Comparison of ENCODE assay signal across 9 mouse cellular contexts in genomic region chr10:127616261-127616679, GRCm38 (mm10). TPM values are rescaled to one million over a fixed set of nuclear protein-coding genes. Genes with fewer than 3 reads are reported as not detected.
DNase-seq lines count a peak whose midpoint lies in the region; ATAC-seq lines count a peak whose summit lies in the region.
"Had no signal": no experiment of that assay in that cellular context is flagged by ENCODE, and none has a peak within 500 bp of the region (broad histone marks: within the 10 kb centered on the region; RNA-seq: fewer than 3 reads in every experiment).

No protein-coding gene starts in this region.

- H3K27ac ChIP-seq in heart, embryonic 12.5 days (ENCODE audit: poor library complexity, severe bottlenecking): peak overlapping the region; percentile 75
- H3K27ac ChIP-seq in embryonic facial prominence, embryonic 11.5 days (replicated peaks; ENCODE audit: low read depth, low read length): peak overlapping the region; percentile 88
- peak overlapping the region; percentile 69 for H3K27ac ChIP-seq in liver, embryonic 13.5 days

- no peaks in the 10 kb centered on the region for H3K9me3 ChIP-seq in heart, embryonic 12.5 days (replicated peaks)
- H3K9me3 ChIP-seq in embryonic facial prominence, embryonic 11.5 days (replicated peaks; ENCODE audit: control insufficient read depth, low read length): no peaks in the 10 kb centered on the region
- no peaks in the 10 kb centered on the region for H3K9me3 ChIP-seq in liver, embryonic 13.5 days (replicated peaks)

- no peaks in the 10 kb centered on the region for H3K27me3 ChIP-seq in heart, embryonic 12.5 days (replicated peaks)
- H3K27me3 ChIP-seq in embryonic facial prominence, embryonic 11.5 days (ENCODE audit: control insufficient read depth, insufficient read depth, low read length): no peaks in the 10 kb centered on the region
- H3K27me3 ChIP-seq in liver, embryonic 13.5 days: peaks cover 67% of the 10 kb centered on the region

- DNase-seq in heart, postnatal 25 days (ENCODE audit: low spot score): no peak
- peak; percentile 81 for DNase-seq in 3T3-L1 (ENCODE audit: low read depth, low spot score)
- peak; percentile 31 for DNase-seq in embryonic facial prominence, embryonic 11.5 days (ENCODE audit: low spot score)
- no peak for DNase-seq in liver, embryonic 13.5 days
- DNase-seq in layer of hippocampus, postnatal 36 days: no peak
- no peak for DNase-seq in right cerebral cortex, postnatal 25 days
- no peak for DNase-seq in T-cell, adult 2 months (ENCODE audit: low spot score)
- DNase-seq: lung, adult 2 months had no signal

- H3K9ac ChIP-seq in heart, embryonic 12.5 days: 0 out of 2 replicates have a peak overlapping the region, but pooled peaks have one; percentile 23
- H3K9ac ChIP-seq in embryonic facial prominence, embryonic 11.5 days (replicated peaks; ENCODE audit: low read length): no peak overlapping the region; the same call in 1 of the 2 replicates
- H3K9ac ChIP-seq in liver, embryonic 13.5 days: no peak overlapping the region

- intact Hi-C loops in heart, postnatal 25 days (cut with DNase I): no loop called here

- peaks cover 68% of the 10 kb centered on the region for H3K4me1 ChIP-seq in heart, embryonic 12.5 days (replicated peaks)
- peaks cover 23% of the 10 kb centered on the region for H3K4me1 ChIP-seq in embryonic facial prominence, embryonic 11.5 days (ENCODE audit: control insufficient read depth, insufficient read depth, low read length)
- peaks cover 76% of the 10 kb centered on the region for H3K4me1 ChIP-seq in liver, embryonic 13.5 days (replicated peaks)

- whole genome bisulfite sequencing in heart, embryonic 12.5 days: 30% methylated on average over 7 of the region's 7 CpGs
- WGBS in embryonic facial prominence, embryonic 11.5 days: 17% methylated on average over 7 of the region's 7 CpGs
- 45% methylated on average over 7 of the region's 7 CpGs for WGBS in liver, embryonic 13.5 days (ENCODE audit: insufficient replicate concordance)

- H3K4me3 ChIP-seq in heart, embryonic 12.5 days: no peak overlapping the region
- no peak overlapping the region for H3K4me3 ChIP-seq in embryonic facial prominence, embryonic 11.5 days (ENCODE audit: low read depth, low read length)
- no peak overlapping the region for H3K4me3 ChIP-seq in liver, embryonic 13.5 days (replicated peaks)

- H3K4me2 ChIP-seq in heart, embryonic 12.5 days: 0 out of 2 replicates have a peak overlapping the region, but pooled peaks have one; percentile 27
- no peak overlapping the region for H3K4me2 ChIP-seq in embryonic facial prominence, embryonic 11.5 days (ENCODE audit: low read depth, low read length)
- H3K4me2 ChIP-seq in liver, embryonic 13.5 days: no peak overlapping the region

- H3K36me3 ChIP-seq in heart, embryonic 12.5 days: peaks cover 13% of the 10 kb centered on the region
- H3K36me3 ChIP-seq in embryonic facial prominence, embryonic 11.5 days (replicated peaks; ENCODE audit: control insufficient read depth, insufficient read depth, low read depth, low read length): peaks cover 7% of the 10 kb centered on the region
- peaks cover 5% of the 10 kb centered on the region; the same call in 1 of the 2 replicates for H3K36me3 ChIP-seq in liver, embryonic 13.5 days

- ATAC-seq in heart, embryonic 12.5 days (ENCODE audit: insufficient number of reproducible peaks, low FRiP score): no peak
- ATAC-seq in embryonic facial prominence, embryonic 11.5 days (replicated peaks; ENCODE audit: insufficient number of reproducible peaks, low FRiP score, low TSS enrichment, low read depth): no peak
- no peak for ATAC-seq in liver, embryonic 13.5 days (ENCODE audit: low read depth)

RNA-seq across cellular contexts. Expression of gene Lrp1, which starts 4.7 kb away (rescaled TPM):
- 43.3 and 46.1 TPM in 2 replicates for polyA plus RNA-seq in heart, embryonic 12.5 days (2016; fragmentation: Nextera tagmentation; extraction: Ambion mirVana)
- 10 to 100 TPM; 70.7 to 90.2 TPM for total RNA-seq in heart, postnatal 25 days (2021)
- polyA plus RNA-seq in embryonic facial prominence, embryonic 11.5 days (2014; fragmentation: Nextera tagmentation; extraction: Ambion mirVana): 55.5 and 59.0 TPM in 2 replicates
- 15.1 and 16.9 TPM in 2 replicates for polyA plus RNA-seq in liver, embryonic 13.5 days (2015; fragmentation: Nextera tagmentation; extraction: Ambion mirVana)
- 100 to 1,000 TPM; 268 to 307 TPM for total RNA-seq in layer of hippocampus, postnatal 36 days (2021)

RNA-seq across cellular contexts. Expression of gene Stat6, which starts 26.5 kb away (rescaled TPM):
- 27.8 and 28.2 TPM in 2 replicates for polyA plus RNA-seq in heart, embryonic 12.5 days (2016; fragmentation: Nextera tagmentation; extraction: Ambion mirVana)
- 10 to 100 TPM; 45.3 to 47.6 TPM for total RNA-seq in heart, postnatal 25 days (2021)
- 8.1 and 8.2 TPM in 2 replicates for polyA plus RNA-seq in embryonic facial prominence, embryonic 11.5 days (2014; fragmentation: Nextera tagmentation; extraction: Ambion mirVana)
- polyA plus RNA-seq in liver, embryonic 13.5 days (2015; fragmentation: Nextera tagmentation; extraction: Ambion mirVana): 12.3 and 15.5 TPM in 2 replicates
- total RNA-seq in layer of hippocampus, postnatal 36 days (2021): 1 to 10 TPM; 5.1 to 6.2 TPM

RNA-seq across cellular contexts. Expression of gene Nemp1, which starts 50.4 kb away (rescaled TPM):
- 8.9 and 9.2 TPM in 2 replicates for polyA plus RNA-seq in heart, embryonic 12.5 days (2016; fragmentation: Nextera tagmentation; extraction: Ambion mirVana)
- 1 to 10 TPM; 3.4 to 4.4 TPM for total RNA-seq in heart, postnatal 25 days (2021)
- polyA plus RNA-seq in embryonic facial prominence, embryonic 11.5 days (2014; fragmentation: Nextera tagmentation; extraction: Ambion mirVana): 11.2 and 11.7 TPM in 2 replicates
- polyA plus RNA-seq in liver, embryonic 13.5 days (2015; fragmentation: Nextera tagmentation; extraction: Ambion mirVana): 5.0 and 6.3 TPM in 2 replicates
- 1 to 10 TPM; 5.1 to 6.7 TPM for total RNA-seq in layer of hippocampus, postnatal 36 days (2021)

RNA-seq across cellular contexts. Expression of gene Nab2, which starts 52.1 kb away (rescaled TPM):
- 13.4 and 13.7 TPM in 2 replicates for polyA plus RNA-seq in heart, embryonic 12.5 days (2016; fragmentation: Nextera tagmentation; extraction: Ambion mirVana)
- 1 to 10 TPM; 5.6 to 7.0 TPM for total RNA-seq in heart, postnatal 25 days (2021)
- 8.0 and 9.3 TPM in 2 replicates for polyA plus RNA-seq in embryonic facial prominence, embryonic 11.5 days (2014; fragmentation: Nextera tagmentation; extraction: Ambion mirVana)
- 1.5 and 2.1 TPM in 2 replicates for polyA plus RNA-seq in liver, embryonic 13.5 days (2015; fragmentation: Nextera tagmentation; extraction: Ambion mirVana)
- total RNA-seq in layer of hippocampus, postnatal 36 days (2021): 10 to 100 TPM; 42.7 to 43.8 TPM

Comparison
In these comparisons a context has a peak if more than half of its experiments do, and no peak if none do; other contexts are left out.
1. DNase-seq: peak in 3T3-L1 (single experiment) and embryonic facial prominence, embryonic 11.5 days (single experiment); none in heart, postnatal 25 days (single experiment), liver, embryonic 13.5 days (single experiment), layer of hippocampus, postnatal 36 days (0 of 2), right cerebral cortex, postnatal 25 days (single experiment) and T-cell, adult 2 months (single experiment).
2. Peak in every context shown above with its lines, with median percentiles within 50 percentile points of each other: H3K27ac ChIP-seq.